Mouse (Mus musculus): Measurements from ENCODE around the gene 2610507B11Rik.

DNA sequence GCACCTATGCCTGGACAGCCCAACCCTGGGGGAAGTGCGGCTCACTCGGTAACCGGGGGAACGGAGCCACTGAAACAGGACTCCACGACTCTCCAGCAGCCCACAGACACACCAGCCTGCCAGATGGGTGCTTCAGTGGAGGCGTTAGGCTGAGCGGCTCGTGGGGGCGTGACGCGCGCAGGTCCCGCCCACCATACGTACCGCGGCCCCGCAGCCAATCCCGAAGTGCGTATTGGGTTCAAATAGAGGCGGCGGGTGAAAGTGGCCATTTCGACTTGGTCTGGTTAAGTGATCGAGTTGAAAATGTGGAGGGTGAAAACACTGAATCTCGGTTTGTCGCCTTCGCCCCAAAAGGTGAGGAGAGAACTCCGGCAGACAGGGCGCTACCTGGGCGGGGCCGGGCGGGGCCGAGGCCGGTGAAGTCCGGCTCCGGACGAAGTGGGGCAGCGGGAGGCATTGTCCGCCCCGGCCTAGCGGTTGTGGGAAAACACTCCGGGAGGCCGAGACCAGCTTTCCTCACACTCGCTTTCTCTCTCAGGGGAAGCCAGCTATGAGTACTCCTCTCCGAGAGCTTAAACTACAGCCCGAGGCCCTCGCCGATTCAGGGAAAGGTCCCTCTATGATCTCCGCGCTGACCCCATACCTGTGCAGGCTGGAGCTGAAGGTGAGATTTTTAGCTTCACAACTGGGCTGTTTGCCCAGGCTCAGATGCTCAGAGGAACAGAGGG lies 40.0 kb downstream of the 2610507B11Rik start, which contains the start of gene Spag5:
- TF ChIP-seq CTCF (IDR thresholded peaks at IDR 0.05; ENCODE audit: low read depth, low read length) = no peak
- peak; percentile 81 for TF ChIP-seq POLR2A (IDR thresholded peaks at IDR 0.05; ENCODE audit: insufficient read depth, low read length)

Measured in ES-Bruce4 (cell line).